Mouse (Mus musculus) heart, adult 2 months (tissue): ENCODE data around the gene Trim44.

Experiments
- CTCF ChIP-seq: fragments of 200-600 bp; IDR thresholded peaks from 2 replicates; pipeline ENCODE4 v1.8.1; 2022; ENCODE audit warnings: antibody characterized with exemption, mild to moderate bottlenecking, moderate library complexity
- EP300 ChIP-seq: fragments of 200-500 bp; IDR thresholded peaks from 2 replicates; pipeline ENCODE4 v1.6.1; 2011; ENCODE audit warnings: low read depth, low read length, control low read depth; ENCODE audit not compliant: insufficient read depth
- POLR2A ChIP-seq: fragments of 200-500 bp; IDR thresholded peaks from 2 replicates; pipeline ENCODE4 v1.6.1; 2011; ENCODE audit warnings: mild to moderate bottlenecking, low read depth, low read length, control low read depth; ENCODE audit not compliant: insufficient read depth

GRCm38 (mm10) chr2:102384057-102384456, 23.6 kb downstream of the Trim44 start:
- no peak for TF ChIP-seq CTCF
- TF ChIP-seq POLR2A = no peak
- TF ChIP-seq EP300 = no peak
